ENCODE assay signal across 29 mouse cellular contexts in genomic region chr5:92358767-92359455, GRCm38 (mm10). TPM values are rescaled to one million over a fixed set of nuclear protein-coding genes. Genes with fewer than 3 reads are reported as not detected.
DNase-seq lines count a peak whose midpoint lies in the region; ATAC-seq and TF ChIP-seq lines count a peak whose summit lies in the region.
"Had no signal": no experiment of that assay in that cellular context is flagged by ENCODE, and none has a peak within 500 bp of the region (broad histone marks: within the 10 kb centered on the region; RNA-seq: fewer than 3 reads in every experiment).

No protein-coding gene starts in this region.

- H3K27me3 ChIP-seq in heart, embryonic 10.5 days (ENCODE audit: insufficient read depth, poor library complexity, severe bottlenecking), result no peaks in the 10 kb centered on the region
- H3K27me3 ChIP-seq in kidney, adult 2 months (replicated peaks; ENCODE audit: control insufficient read depth, insufficient read depth, low read length), result no peaks in the 10 kb centered on the region
- peaks cover 10% of the 10 kb centered on the region; the same call in 1 of the 2 replicates for H3K27me3 ChIP-seq in liver, embryonic 12.5 days (replicated peaks)
- no peaks in the 10 kb centered on the region for H3K27me3 ChIP-seq in midbrain, embryonic 13.5 days
- H3K27me3 ChIP-seq: embryonic facial prominence, embryonic 15.5 days; hindbrain, embryonic 15.5 days had no signal

- peak; percentile 92 for DNase-seq in heart, adult 11 months
- DNase-seq in heart, embryonic 10.5 days (ENCODE audit: low spot score), result no peak
- DNase-seq in kidney, adult 2 months, result peak; percentile 55
- no peak for DNase-seq in kidney, postnatal 14 days
- DNase-seq in skeletal muscle tissue, adult 2 months (ENCODE audit: low read depth, low spot score), result peak; percentile 27
- no peak for DNase-seq in layer of hippocampus, postnatal 10 days (ENCODE audit: low spot score in 2 of 2)
- DNase-seq: cerebellum, adult 2 months; gastrocnemius, postnatal 36 days; lung, adult 2 months; midbrain, embryonic 14.5 days; right cerebral cortex, postnatal 14 days; spleen, adult 18-20 months had no signal

- 70% methylated on average over 11 of the region's 11 CpGs for WGBS in heart, embryonic 10.5 days
- WGBS in kidney, adult 2 months, result 74% methylated on average over 11 of the region's 11 CpGs
- WGBS in liver, embryonic 12.5 days (ENCODE audit: insufficient replicate concordance), result 58% methylated on average over 11 of the region's 11 CpGs
- WGBS in midbrain, embryonic 13.5 days, result 76% methylated on average over 11 of the region's 11 CpGs

- H3K9ac ChIP-seq in liver, embryonic 12.5 days, result no peak overlapping the region
- no peak overlapping the region for H3K9ac ChIP-seq in midbrain, embryonic 13.5 days (replicated peaks)
- H3K9ac ChIP-seq: embryonic facial prominence, embryonic 15.5 days; hindbrain, embryonic 15.5 days had no signal

- TF ChIP-seq POLR2A in kidney, adult 2 months (IDR thresholded peaks at IDR 0.05; ENCODE audit: low read depth, low read length), result no peak

- 0 out of 2 replicates have a peak, but pooled peaks have one; percentile 54 for ATAC-seq in liver, embryonic 12.5 days
- ATAC-seq in midbrain, embryonic 13.5 days, result no peak
- ATAC-seq: activated CD4-positive, CD25-positive, alpha-beta regulatory T cell, adult 4 months; forebrain, embryonic 14.5 days had no signal

- H3K4me2 ChIP-seq in liver, embryonic 12.5 days, result no peak overlapping the region
- no peak overlapping the region for H3K4me2 ChIP-seq in midbrain, embryonic 13.5 days (replicated peaks)
- H3K4me2 ChIP-seq: embryonic facial prominence, embryonic 15.5 days; hindbrain, embryonic 15.5 days had no signal

- TF ChIP-seq CTCF in kidney, adult 2 months (conservative IDR thresholded peaks at IDR 0.05; ENCODE audit: insufficient read depth, insufficient read length, low read depth, low read length), result no peak

- H3K27ac ChIP-seq in heart, embryonic 10.5 days, result no peak overlapping the region
- no peak overlapping the region for H3K27ac ChIP-seq in kidney, adult 2 months (ENCODE audit: insufficient read depth, low read depth, low read length)
- no peak overlapping the region for H3K27ac ChIP-seq in liver, embryonic 12.5 days
- no peak overlapping the region for H3K27ac ChIP-seq in midbrain, embryonic 13.5 days
- H3K27ac ChIP-seq: embryonic facial prominence, embryonic 15.5 days; hindbrain, embryonic 15.5 days had no signal

- no peaks in the 10 kb centered on the region for H3K36me3 ChIP-seq in heart, embryonic 10.5 days
- no peaks in the 10 kb centered on the region for H3K36me3 ChIP-seq in kidney, adult 2 months (ENCODE audit: control insufficient read depth, insufficient read depth, low read length)
- H3K36me3 ChIP-seq in liver, embryonic 12.5 days, result no peaks in the 10 kb centered on the region
- H3K36me3 ChIP-seq in midbrain, embryonic 13.5 days, result no peaks in the 10 kb centered on the region
- H3K36me3 ChIP-seq: embryonic facial prominence, embryonic 15.5 days; hindbrain, embryonic 15.5 days had no signal

- no peaks in the 10 kb centered on the region for H3K4me1 ChIP-seq in heart, embryonic 10.5 days
- H3K4me1 ChIP-seq in kidney, adult 2 months (ENCODE audit: control insufficient read depth, insufficient read depth, low read length), result no peaks in the 10 kb centered on the region; the same call in 1 of the 2 replicates
- peaks cover 4% of the 10 kb centered on the region; the same call in 1 of the 2 replicates for H3K4me1 ChIP-seq in liver, embryonic 12.5 days
- H3K4me1 ChIP-seq in midbrain, embryonic 13.5 days (replicated peaks), result no peaks in the 10 kb centered on the region
- H3K4me1 ChIP-seq: embryonic facial prominence, embryonic 15.5 days; hindbrain, embryonic 15.5 days had no signal

- H3K4me3 ChIP-seq in heart, embryonic 10.5 days, result no peak overlapping the region
- H3K4me3 ChIP-seq in kidney, adult 2 months (ENCODE audit: insufficient read depth, low read depth, low read length), result no peak overlapping the region
- no peak overlapping the region for H3K4me3 ChIP-seq in liver, embryonic 12.5 days
- no peak overlapping the region for H3K4me3 ChIP-seq in midbrain, embryonic 13.5 days (replicated peaks)
- H3K4me3 ChIP-seq: embryonic facial prominence, embryonic 15.5 days; hindbrain, embryonic 15.5 days; megakaryocyte, embryonic 14.5 days had no signal

- no peaks in the 10 kb centered on the region for H3K9me3 ChIP-seq in heart, embryonic 10.5 days
- H3K9me3 ChIP-seq in liver, embryonic 12.5 days (replicated peaks), result no peaks in the 10 kb centered on the region
- no peaks in the 10 kb centered on the region for H3K9me3 ChIP-seq in midbrain, embryonic 13.5 days
- H3K9me3 ChIP-seq: embryonic facial prominence, embryonic 15.5 days; hindbrain, embryonic 15.5 days; megakaryocyte, embryonic 14.5 days had no signal

RNA-seq across cellular contexts. Expression of gene Cxcl10, which starts 10.2 kb away (rescaled TPM):
- 0.64 TPM in 1 of 2 replicates, not detected in the other for polyA plus RNA-seq in heart, embryonic 10.5 days (2016; fragmentation: Nextera tagmentation; extraction: Ambion mirVana)
- polyA plus RNA-seq in kidney, adult 2 months (2012; rRNA removed), result 10.2 and 16.6 TPM in 2 replicates
- 6.6 and 6.7 TPM in 2 replicates for polyA plus RNA-seq in liver, embryonic 12.5 days (2016; fragmentation: Nextera tagmentation; extraction: Ambion mirVana)
- 0.28 and 0.31 TPM in 2 replicates for polyA plus RNA-seq in midbrain, embryonic 13.5 days (2015; fragmentation: Nextera tagmentation; extraction: Ambion mirVana)
- not detected for total RNA-seq in layer of hippocampus, postnatal 10 days (2021)
- total RNA-seq: layer of hippocampus, postnatal 14 days; left cerebral cortex, postnatal 10 days; MEL had no signal
- polyA plus RNA-seq: neural tube, embryonic 11.5 days; testis, adult 2 months had no signal

RNA-seq across cellular contexts. Expression of gene Art3, which starts 27.3 kb away (rescaled TPM):
- polyA plus RNA-seq in heart, embryonic 10.5 days (2016; fragmentation: Nextera tagmentation; extraction: Ambion mirVana), result 19.8 and 37.7 TPM in 2 replicates
- polyA plus RNA-seq in kidney, adult 2 months (2012; rRNA removed), result 7.1 and 8.8 TPM in 2 replicates
- 0.78 and 1.0 TPM in 2 replicates for polyA plus RNA-seq in liver, embryonic 12.5 days (2016; fragmentation: Nextera tagmentation; extraction: Ambion mirVana)
- polyA plus RNA-seq in midbrain, embryonic 13.5 days (2015; fragmentation: Nextera tagmentation; extraction: Ambion mirVana), result 2.9 and 5.6 TPM in 2 replicates
- 1 to 10 TPM; 6.7 to 9.5 TPM for total RNA-seq in layer of hippocampus, postnatal 10 days (2021)
- total RNA-seq: MEL had no signal

RNA-seq across cellular contexts. Expression of gene Cxcl9, which starts 31.0 kb away (rescaled TPM):
- polyA plus RNA-seq in heart, embryonic 10.5 days (2016; fragmentation: Nextera tagmentation; extraction: Ambion mirVana), result not detected in 2 replicates
- 8.2 and 14.6 TPM in 2 replicates for polyA plus RNA-seq in kidney, adult 2 months (2012; rRNA removed)
- polyA plus RNA-seq in liver, embryonic 12.5 days (2016; fragmentation: Nextera tagmentation; extraction: Ambion mirVana), result not detected in 2 replicates
- polyA plus RNA-seq in midbrain, embryonic 13.5 days (2015; fragmentation: Nextera tagmentation; extraction: Ambion mirVana), result not detected in 2 replicates
- not detected for total RNA-seq in layer of hippocampus, postnatal 10 days (2021)
- total RNA-seq: layer of hippocampus, postnatal 14 days; left cerebral cortex, postnatal 10 days; MEL had no signal
- polyA plus RNA-seq: C2C12; cerebellum, adult 2 months; forebrain, embryonic 14.5 days; heart, embryonic 14.5 days; hindbrain, embryonic 15.5 days; intestine, embryonic 14.5 days; kidney, embryonic 16.5 days; limb, embryonic 11.5 days; midbrain, embryonic 14.5 days; neural tube, embryonic 11.5 days had no signal

RNA-seq across cellular contexts. Expression of gene Sdad1, which starts 48.6 kb away (rescaled TPM):
- polyA plus RNA-seq in heart, embryonic 10.5 days (2016; fragmentation: Nextera tagmentation; extraction: Ambion mirVana), result 33.2 and 39.5 TPM in 2 replicates
- 6.1 and 7.0 TPM in 2 replicates for polyA plus RNA-seq in kidney, adult 2 months (2012; rRNA removed)
- polyA plus RNA-seq in liver, embryonic 12.5 days (2016; fragmentation: Nextera tagmentation; extraction: Ambion mirVana), result 35.1 and 36.3 TPM in 2 replicates
- polyA plus RNA-seq in midbrain, embryonic 13.5 days (2015; fragmentation: Nextera tagmentation; extraction: Ambion mirVana), result 32.6 and 34.2 TPM in 2 replicates
- 10 to 100 TPM; 23.7 to 25.9 TPM for total RNA-seq in layer of hippocampus, postnatal 10 days (2021)

Comparison
In these comparisons a context has a peak if more than half of its experiments do, and no peak if none do; other contexts are left out.
1. DNase-seq: peak in heart, adult 11 months (single experiment), kidney, adult 2 months (single experiment) and skeletal muscle tissue, adult 2 months (single experiment); none in heart, embryonic 10.5 days (single experiment), kidney, postnatal 14 days (single experiment) and layer of hippocampus, postnatal 10 days (0 of 2).